Mouse (Mus musculus) left cerebral cortex, adult 11 months (tissue): ENCODE measurements around the gene Inpp4b.
"Not testable (repeated sequence)": the region's sequence is repeated elsewhere in the genome, so short reads cannot be mapped to it uniquely, and the experiment has no call there.

Experiments used
- DNase-seq: peaks from one replicate; pipeline ENCODE4 v3.0.0; 2022; ENCODE audit warnings: low spot score

The Inpp4b gene

DNA sequence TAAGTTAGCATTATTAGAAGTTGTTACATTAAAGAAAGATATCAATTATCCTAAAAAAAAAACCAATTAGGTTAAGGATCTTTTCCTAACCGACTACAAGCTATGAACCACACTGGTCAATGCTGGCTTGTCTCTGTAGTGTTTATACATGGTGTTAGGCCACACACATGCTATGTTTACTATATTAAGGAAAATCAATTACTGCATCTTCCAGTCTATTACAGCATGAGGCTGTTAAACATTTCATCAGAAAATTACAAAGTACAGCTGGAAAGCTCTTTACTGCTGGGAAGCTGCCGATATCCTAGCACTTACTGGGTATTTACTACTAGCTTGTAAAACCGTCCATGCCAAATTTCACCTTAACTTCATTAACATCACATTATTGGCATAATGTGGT lies 653.9 kb downstream of the Inpp4b start:
- DNase-seq: no peak

GRCm38 (mm10) chr8:81996823-81997222 lies 654.5 kb downstream of the Inpp4b start:
- DNase-seq: peak; percentile 21

- no peak for DNase-seq
Observed at GRCm38 (mm10) chr8:82004158-82004557, 661.8 kb downstream of the Inpp4b start.

GRCm38 (mm10) chr8:82005466-82005865 lies 663.1 kb downstream of the Inpp4b start:
- no peak for DNase-seq

DNA sequence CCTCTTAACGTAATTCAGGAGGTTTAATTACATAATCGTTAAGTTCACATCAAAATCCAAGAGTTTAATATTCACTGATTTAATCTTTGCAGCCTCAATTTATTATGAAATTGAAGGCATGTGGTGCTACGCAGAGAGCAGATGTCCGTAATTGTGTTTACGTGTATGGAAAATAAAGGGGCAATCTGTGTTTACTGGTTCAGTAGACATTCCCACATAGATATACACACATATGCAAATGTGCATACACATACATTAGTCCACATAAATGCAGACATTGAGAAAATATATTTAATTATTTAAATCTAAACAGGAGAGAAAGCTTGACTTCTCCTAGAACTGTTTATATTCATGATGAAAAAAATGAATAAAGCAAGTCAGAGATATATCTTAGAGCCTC lies 675.4 kb downstream of the Inpp4b start:
- no peak for DNase-seq

DNA sequence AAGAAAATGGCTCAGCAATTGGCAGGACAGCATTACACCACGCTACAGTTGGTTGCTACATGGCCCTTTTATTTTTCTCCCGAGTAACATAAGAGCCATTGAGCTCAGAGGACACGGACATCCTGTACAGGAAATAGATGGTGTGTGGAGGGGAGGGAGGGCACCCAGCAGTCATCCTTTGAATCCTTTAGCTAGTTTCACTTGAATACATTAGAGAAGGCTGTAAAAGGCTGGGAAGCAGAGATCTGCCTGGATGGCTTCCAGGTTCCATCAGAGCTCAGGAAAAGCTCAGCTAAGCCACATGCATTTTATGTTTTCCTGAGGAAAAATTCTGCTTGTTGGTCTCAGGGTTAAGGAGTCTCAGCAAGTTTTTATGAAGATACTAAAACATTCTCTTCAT lies 685.0 kb downstream of the Inpp4b start:
- DNase-seq: no peak

DNA sequence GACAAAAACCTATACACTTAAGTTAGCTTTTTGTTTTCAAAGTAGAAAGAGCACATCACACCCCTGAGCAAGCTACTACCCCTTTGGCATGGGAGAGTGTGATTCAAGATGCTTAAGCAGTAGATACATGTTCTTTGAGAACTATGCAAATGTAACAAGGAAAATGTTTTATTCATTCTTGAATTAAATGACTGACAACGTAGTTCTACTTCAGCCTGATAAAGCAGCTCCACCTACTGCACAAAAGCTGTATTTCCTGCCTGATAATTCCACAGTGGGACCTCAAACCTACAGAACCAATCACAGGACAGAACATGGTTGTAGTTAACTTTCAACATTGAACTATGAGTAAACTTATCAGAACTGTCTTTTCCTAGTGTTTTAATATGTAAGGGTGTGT lies 686.5 kb downstream of the Inpp4b start:
- no peak for DNase-seq

- DNase-seq: not testable (repeated sequence)
Observed at GRCm38 (mm10) chr8:82032035-82032434, 689.7 kb downstream of the Inpp4b start.

DNA sequence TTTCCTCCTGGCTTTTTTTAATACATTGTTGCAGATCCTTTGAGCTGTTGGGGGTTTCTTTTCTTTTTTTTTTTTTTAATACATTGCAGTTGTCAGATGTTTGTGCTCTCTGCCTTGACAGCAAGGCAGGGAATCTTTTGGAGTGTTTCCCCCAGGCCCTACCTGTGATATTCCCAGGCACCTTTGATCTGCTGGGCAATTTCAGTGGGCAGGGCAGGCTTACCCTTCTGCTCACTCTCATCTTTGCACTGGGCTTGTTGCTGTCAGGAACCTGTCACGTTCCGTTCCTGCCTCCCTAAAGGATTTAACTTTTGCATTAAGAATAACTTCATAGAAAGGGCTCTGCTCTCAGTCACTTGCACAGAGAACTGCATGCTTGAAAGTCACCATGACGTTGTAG lies 711.7 kb downstream of the Inpp4b start:
- no peak for DNase-seq

GRCm38 (mm10) chr8:82067619-82068018 lies 725.3 kb downstream of the Inpp4b start:
- no peak for DNase-seq

GRCm38 (mm10) chr8:82079267-82079666 lies 736.9 kb downstream of the Inpp4b start:
- no peak for DNase-seq

DNA sequence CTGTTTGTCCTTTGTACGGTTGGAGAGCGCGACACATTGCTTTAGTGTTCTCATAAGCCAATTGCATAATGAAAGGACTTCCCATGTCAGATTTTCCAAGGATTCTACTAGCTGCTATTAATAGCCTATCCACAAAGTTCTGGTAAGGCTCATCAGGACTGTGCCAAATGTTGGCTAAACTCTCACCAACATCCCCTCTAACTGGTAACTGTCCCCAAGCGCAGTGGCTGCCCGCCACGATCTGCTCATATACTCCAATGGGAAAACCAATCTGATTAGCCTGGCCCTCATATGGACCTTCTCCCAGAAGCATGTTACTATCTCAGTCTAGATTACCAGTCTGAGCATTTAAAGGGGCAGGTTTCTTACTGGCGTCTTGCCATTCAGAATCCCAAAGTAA lies 744.3 kb downstream of the Inpp4b start:
- not testable (repeated sequence) for DNase-seq

DNA sequence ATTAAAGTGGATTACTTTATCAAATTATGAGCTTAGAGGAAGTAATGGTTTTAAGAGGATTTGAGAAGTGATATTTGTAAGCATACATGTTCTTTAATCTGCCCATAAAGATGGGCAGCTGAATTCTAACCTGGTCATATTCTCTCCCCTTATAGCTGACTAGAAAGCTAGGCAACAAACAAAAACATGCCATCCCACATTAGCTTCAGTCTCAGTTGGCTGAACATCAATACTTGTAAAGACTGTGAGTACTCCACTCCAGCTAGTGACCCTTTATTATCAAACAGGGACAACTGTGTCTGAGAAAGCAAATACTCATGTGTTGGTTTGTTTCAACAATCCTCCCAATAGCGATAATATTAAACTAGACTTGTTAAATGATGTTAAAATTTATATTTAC lies 748.5 kb downstream of the Inpp4b start:
- no peak for DNase-seq

- no peak for DNase-seq
Observed at GRCm38 (mm10) chr8:82093274-82093673, 750.9 kb downstream of the Inpp4b start.

GRCm38 (mm10) chr8:82104560-82104959 lies 762.2 kb downstream of the Inpp4b start:
- DNase-seq: no peak

DNA sequence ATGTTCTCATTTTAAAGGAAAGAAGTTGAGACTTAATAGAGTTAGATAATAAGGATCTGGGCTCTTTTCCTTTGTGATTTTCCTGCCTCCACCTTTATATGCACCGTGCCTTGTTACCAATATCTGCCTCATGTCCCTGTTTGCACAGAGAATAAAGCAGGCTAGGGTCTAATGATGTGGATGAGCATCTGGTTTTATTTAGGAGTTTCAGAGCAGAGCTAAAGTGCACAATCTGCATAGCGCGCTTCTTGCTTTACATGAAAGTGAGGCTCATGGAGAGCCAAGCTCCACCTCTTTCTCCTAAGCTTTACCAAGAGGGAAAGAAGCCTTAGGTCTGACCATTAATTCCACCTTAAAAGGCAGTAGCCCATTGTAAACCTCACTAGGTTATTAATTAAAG lies 763.8 kb downstream of the Inpp4b start:
- no peak for DNase-seq

- DNase-seq: no peak
Observed at GRCm38 (mm10) chr8:82150272-82150671, 807.9 kb downstream of the Inpp4b start.

DNA sequence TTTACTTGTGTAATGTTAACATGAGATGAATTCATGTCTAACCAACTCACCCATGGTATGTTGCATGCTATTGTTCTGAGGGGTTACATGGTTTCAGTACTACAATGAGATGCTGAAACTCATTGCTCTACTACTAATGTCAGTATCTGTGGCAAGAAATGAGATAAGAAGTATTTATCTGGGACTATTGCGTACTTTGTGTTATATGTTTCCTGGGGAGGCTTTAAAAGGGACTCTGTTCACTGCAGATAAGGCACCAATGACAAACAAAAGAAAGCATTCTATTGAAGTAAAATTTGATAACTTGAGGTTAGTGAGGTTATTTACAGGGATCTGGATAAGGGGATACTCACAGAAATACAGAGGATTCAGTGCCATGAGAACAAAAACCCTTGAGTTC lies 815.6 kb downstream of the Inpp4b start:
- no peak for DNase-seq
